Mouse (Mus musculus) adrenal gland, adult 8-10 months (tissue): ENCODE measurements around the gene Slain1. TPM values are rescaled to one million over a fixed set of nuclear protein-coding genes. Genes with fewer than 3 reads are reported as not detected.
"Not testable (repeated sequence)": the region's sequence is repeated elsewhere in the genome, so short reads cannot be mapped to it uniquely, and the experiment has no call there.

Experiments used
- DNase-seq: peaks from one replicate; pipeline ENCODE4 v3.0.0; 2022
- microRNA-seq, 2 experiments: library from miRNA; unstranded; fragments of <30 nt; microRNA quantifications; one replicate each; pipeline ENCODE4 v1.2.0; 2022
- total RNA-seq, 4 experiments: library from RNA; stranded (reverse); gene quantifications; 2 replicates each; pipeline ENCODE4 v1.2.4; 2022

Slain1 gene
- total RNA-seq, 4 experiments from 2014 or later: 2.5 to 3.9 (median 3.5) TPM

DNA sequence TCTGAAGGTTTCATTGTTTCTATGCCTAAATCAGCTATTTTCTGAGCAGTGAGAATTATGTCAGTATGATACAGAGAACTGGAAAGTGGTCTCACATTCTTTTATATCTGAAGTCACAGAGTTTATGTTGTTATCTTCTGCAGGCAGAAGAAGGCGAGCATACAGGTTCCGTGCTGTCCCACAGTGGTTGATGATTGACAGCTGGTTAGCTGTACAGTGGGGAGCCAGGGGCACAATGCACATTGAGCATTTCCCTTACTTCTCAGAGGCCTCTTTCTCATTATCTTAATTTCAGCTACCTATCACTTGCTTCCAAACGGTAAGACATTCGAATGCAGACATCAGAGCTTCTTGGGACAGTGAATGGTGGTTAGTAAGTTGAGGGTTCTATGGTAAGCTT is 73.8 kb downstream of the Slain1 start:
- no peak for DNase-seq

DNA sequence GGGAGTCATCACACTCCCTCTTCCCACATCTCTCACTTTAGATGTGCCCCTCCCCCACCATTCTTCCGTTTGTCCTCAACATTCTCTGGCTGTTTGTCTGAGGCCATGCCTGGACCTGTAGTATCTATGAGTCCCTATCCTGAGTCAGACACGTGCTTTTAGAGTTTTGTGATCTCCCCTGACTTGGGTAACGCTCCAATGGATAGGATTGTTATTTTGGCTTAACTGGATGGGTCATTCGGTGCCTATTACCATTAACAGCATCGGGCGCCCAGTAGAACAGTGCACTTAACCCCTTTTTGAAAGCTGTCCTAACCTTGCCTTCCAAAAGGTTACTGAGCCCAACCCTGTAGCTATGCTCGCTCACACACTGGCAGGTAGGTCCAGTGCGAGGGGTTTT is 78.5 kb downstream of the Slain1 start:
- DNase-seq: no peak

DNA sequence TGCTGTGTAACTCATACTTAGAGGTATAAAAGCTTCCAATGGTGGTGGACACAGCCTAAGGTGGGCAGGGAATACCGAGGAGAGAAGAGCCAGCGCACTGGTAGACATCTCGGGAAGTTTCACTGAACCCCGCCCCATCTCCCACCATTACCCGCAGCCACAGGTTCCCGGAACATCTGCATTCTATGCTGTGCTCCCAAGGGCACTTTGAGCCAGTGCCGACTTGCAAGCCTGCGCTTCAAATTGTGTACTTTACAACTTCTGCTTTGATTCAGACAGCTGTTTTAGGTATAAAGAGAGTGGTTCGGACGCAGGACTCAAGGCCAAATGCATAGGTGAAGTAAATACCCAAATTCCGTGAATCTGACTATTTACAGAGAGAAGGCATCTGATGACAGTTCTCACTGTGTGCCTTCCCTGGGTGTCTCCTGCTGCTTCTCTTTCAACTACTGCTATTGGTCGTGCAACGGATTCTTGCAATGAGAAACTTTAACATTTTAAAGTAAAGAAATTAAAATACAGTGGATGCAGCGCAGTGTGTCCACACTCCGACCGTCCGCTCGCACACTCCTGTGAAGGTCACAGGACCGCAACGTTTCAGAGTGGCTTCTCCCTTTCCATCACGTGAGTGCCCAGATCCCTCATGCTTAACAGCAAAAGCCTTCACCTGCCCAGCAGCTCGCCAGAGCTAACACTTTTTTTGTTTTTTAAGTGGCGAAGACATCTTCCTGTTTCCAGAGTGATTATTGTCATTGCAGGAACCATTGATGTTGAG is 79.1 kb downstream of the Slain1 start:
- no peak for DNase-seq

DNA sequence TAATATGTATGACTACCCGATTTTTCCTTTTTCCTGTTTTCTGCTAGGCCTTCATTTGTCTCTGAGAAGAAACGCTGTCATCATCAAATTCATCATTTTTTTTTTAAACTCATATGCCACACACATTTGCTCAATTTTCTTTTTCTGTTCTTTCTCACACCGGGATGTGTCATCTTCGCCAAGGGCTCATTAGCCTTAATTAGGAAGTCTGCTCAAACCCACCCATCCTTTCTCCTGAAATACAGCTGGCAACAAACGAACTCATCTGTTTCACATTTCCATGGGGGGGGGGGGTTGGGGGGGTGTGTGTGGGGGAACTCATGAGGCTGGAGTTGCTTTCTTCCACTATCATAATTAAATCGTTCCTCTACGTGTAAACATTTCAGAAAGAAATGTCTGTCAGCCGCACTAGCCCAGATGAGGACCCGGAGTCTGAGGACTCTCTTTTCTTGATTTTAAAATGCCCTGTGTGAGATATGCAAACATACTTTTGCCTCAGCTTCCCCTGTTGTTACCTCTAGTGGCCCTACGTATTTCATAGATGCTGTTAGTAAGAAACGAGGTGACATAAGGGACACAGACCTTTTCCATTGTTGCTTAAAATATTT is 79.8 kb downstream of the Slain1 start:
- no peak for DNase-seq

DNA sequence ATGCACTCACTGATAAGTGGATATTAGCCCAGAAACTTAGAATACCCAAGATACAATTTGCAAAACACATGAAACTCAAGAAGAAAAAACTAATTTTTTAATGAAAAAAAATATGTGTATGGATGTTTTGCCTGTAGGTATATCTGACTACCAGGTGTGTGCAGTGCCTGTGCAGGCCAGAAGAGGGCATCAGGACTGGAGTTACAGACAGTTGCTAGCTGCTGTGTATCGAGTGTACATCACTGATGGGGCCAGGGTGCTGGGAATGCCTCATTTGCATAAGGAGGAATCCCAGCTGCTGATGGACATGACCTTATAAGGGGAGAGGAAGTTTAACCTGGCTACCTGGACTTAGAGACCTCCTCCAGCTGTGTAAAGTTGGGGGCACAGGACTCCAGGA is 82.6 kb downstream of the Slain1 start:
- DNase-seq: no peak

DNA sequence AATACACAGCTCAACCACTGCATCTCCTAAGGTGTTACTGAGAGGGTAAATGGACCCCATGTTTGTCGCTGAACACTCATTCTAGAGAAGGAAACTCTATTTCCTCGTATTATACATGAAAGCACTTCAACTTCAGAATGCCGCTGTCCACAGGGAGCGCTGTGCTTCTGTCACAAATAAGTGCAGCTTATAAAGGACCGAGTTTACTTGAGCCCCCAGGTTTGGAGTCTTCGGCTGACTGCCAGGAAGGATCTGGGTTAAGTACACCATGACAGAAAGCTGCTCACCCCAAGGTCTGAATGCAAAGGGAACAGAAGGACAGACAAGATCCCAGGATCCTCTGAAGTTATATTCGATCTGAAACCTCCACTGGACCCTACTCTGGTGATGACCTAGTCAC is 91.2 kb downstream of the Slain1 start:
- DNase-seq: no peak

DNA sequence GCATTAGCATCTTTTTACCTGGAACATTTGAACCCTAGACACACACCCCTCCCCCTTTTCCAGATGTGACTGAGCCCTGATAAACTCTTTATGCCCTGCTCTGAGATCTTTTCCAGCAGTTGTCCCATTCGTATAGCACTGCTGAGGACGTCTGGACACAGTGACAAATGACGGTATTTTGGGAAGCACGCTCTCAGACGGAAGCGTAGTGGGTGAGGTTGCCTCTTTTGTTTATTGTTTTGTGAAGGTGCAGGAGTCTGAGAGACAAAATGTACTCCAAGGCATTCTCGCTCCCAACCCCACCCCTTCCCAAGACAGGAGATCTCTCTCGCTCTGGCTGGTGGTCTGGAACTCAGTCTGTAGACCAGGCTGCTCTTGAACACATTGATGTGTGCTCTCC is 92.1 kb downstream of the Slain1 start:
- DNase-seq: no peak

DNA sequence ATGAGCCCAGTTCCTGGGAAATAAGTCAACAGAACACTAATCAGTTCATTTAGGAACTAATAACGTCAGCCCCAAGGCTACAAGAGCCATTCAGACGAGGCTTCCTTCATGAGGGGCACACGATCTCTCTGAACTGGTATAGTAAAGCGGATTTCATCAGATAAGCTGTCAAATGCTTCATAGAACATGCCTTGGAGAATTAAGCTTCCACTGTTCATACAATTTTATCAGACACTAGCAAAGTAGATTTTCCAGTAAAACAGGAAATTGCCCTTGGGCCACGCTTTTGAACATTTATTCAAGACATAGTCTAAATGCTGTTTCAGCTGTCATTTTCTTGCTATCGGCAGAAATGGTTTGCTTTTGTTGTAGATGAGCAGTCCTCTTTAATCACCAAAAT is 97.3 kb downstream of the Slain1 start:
- DNase-seq: no peak

DNA sequence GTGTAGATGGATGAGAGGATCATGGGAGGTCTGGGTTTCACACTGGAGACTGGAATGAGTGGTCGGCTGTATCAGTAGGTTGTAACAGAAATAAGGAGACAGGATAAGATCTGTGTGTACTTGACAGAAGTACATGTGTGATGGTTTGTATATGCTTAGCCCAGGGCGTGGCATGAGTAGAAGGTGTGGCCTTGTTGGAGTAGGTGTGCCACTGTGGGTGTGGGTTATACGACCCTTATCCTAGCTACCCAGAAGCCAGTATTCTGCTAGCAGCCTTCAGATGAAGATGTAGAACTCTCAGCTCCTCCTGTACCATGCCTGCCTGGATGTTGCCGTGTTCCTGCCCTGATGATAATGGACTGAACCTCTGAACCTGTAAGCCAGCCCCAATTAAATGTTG is 100.6 kb downstream of the Slain1 start:
- not testable (repeated sequence) for DNase-seq

DNA sequence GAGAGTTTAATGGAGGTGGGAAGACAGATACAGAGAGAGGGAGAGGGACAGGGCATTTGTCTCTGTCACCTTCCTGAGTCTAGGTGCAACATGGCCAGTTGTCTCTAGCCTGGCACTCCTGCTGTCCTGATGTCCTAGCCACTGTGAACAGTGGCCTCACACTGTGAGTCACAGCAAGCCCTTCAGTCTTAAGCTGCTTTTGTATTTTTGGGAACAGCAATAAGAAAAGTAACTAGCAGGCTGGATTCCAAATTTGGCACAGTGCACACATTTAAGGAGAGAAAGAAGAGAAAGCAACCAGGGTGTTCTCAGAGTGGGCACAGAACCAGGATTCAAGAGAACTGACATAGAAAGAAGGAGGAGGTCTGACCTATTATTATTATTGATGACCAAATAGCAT is 101.4 kb downstream of the Slain1 start:
- DNase-seq: no peak

DNA sequence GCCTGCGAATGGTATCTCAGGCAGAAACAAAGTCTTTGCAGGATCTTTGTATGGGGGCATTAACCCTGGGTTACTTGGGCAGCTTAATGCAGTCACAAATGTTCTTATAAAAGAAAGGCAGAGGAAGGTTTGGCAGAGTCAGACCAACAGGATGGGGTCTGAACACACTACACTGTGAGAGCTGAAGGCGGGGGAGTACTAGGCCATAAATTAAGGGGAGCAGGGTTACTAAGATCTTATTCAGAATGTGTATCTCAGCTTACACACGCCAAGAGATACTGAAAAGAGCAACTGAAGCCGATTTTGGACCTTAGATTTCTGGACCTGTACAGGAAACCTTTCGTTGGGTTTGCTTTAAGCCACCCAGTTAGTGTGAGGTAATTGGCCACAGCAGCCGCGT is 102.7 kb downstream of the Slain1 start:
- DNase-seq: no peak

DNA sequence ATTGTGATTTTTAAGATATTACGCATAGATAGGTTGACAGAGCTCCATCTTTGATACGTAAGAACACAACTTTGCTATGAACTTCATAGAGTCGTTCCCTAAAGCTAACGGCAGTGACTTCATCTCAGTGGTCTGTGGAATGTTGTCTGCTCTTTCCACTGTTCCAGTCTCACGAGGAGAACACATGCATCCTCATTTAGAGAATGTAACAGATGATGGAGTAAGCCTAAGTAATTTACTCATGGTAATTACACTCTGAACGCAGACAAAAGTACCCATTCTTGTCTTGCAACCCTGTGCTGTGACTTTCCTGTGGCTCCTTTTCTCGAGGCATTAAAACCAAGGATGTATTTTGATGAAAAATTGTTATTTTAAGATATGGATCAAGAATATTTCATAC is 104.0 kb downstream of the Slain1 start:
- no peak for DNase-seq

DNA sequence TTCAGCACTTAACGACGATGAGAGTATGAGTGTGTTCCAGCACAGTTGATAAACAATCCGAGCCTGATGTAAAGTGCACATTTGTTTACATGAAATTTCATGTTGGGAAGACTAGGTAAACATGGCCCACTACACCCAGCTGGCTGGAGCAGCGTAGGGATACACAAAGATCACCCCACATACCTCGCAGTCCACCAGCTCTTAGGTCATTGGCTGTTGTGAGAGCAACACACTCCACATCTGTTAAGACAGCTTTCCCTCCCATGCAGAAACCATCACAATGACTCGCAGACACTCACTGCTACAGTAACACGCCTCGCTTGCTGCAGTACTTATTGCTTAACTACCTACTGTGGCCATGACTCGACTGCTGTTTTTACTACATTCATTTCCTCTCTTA is 104.4 kb downstream of the Slain1 start:
- no peak for DNase-seq

Small RNAs within 50 kb of the gene (microRNA-seq; reads per million reads assigned to microRNA genes)
- gene Gm22877: 0 reads per million in 2 experiments

Other genes starting within 250 kb of the Slain1 start
- under 1 TPM in 3 of 4 experiments, not detected in 1; 0.15 to 0.52 (median 0.23) TPM for gene Scel, start 136.9 kb upstream of the Slain1 start, total RNA-seq
- gene Ednrb, start 194.2 kb downstream of the Slain1 start, total RNA-seq: 10 to 100 TPM; 41.5 to 51.0 (median 42.6) TPM